Mouse (Mus musculus) heart, postnatal 0 days (tissue): Measurements from ENCODE around the gene Fam89b.

Source experiments
- CTCF ChIP-seq: IDR thresholded peaks from 2 replicates; pipeline ENCODE4 v1.5.1; 2016; ENCODE audit warnings: antibody characterized with exemption, control low read depth, low read depth
- EP300 ChIP-seq: IDR thresholded peaks from 2 replicates; pipeline ENCODE4 v1.6.1; 2016; ENCODE audit warnings: antibody characterized with exemption, low read depth

- TF ChIP-seq CTCF (no peak), EP300 (no peak)
These were observed 6.5 kb downstream of the Fam89b start for GRCm38 (mm10) chr19:5722848-5723425.
